Mouse (Mus musculus) lung, postnatal 0 days (tissue): Measurements from ENCODE around the gene Plcb1. TPM values are rescaled to one million over a fixed set of nuclear protein-coding genes. Genes with fewer than 3 reads are reported as not detected.

Experiments used
- ATAC-seq: fragments of 200-750 bp; cut with Nextera tagmentation; 2 replicates; pipeline ENCODE4 v1.8.0; 2017; ENCODE audit warnings: moderate library complexity
- DNase-seq: peaks from one replicate; pipeline ENCODE4 v3.0.0-alpha.2; 2016; ENCODE audit warnings: low spot score
- H3K27ac ChIP-seq: fragments of 300-500 bp; sonication (generic); 2 replicates; pipeline ENCODE4 v1.5.1; 2014; ENCODE audit warnings: antibody characterized with exemption, mild to moderate bottlenecking, low read length, mixed read lengths
- H3K27me3 ChIP-seq: fragments of 300-500 bp; sonication (generic); replicated peaks from 2 replicates; pipeline ENCODE4 v1.6.1; 2014; ENCODE audit warnings: low read length, mixed read lengths; ENCODE audit not compliant: insufficient read depth
- H3K36me3 ChIP-seq: fragments of 300-500 bp; sonication (generic); 2 replicates; pipeline ENCODE4 v1.6.1; 2014; ENCODE audit warnings: low read length, mixed read lengths; ENCODE audit not compliant: insufficient read depth
- H3K4me1 ChIP-seq: fragments of 300-500 bp; sonication (generic); 2 replicates; pipeline ENCODE4 v1.6.1; 2014; ENCODE audit warnings: antibody characterized with exemption, low read depth, low read length, mixed read lengths; ENCODE audit not compliant: insufficient read depth
- H3K4me2 ChIP-seq: fragments of 300-500 bp; sonication (generic); replicated peaks from 2 replicates; pipeline ENCODE4 v1.6.1; 2014; ENCODE audit warnings: low read depth, mild to moderate bottlenecking, low read length, moderate library complexity, mixed read lengths
- H3K4me3 ChIP-seq: fragments of 300-500 bp; sonication (generic); 2 replicates; pipeline ENCODE4 v1.5.1; 2014; ENCODE audit warnings: low read depth, low read length
- H3K9ac ChIP-seq: fragments of 300-500 bp; sonication (generic); replicated peaks from 2 replicates; pipeline ENCODE4 v1.6.1; 2014; ENCODE audit warnings: low read depth, mild to moderate bottlenecking
- H3K9me3 ChIP-seq: fragments of 300-500 bp; sonication (generic); 2 replicates; pipeline ENCODE4 v1.6.1; 2016; ENCODE audit warnings: low read length, mixed read lengths
- CTCF ChIP-seq: IDR thresholded peaks from 2 replicates; pipeline ENCODE4 v1.5.1; 2016; ENCODE audit warnings: antibody characterized with exemption, mild to moderate bottlenecking
- EP300 ChIP-seq: IDR thresholded peaks from 2 replicates; pipeline ENCODE4 v1.6.1; 2016; ENCODE audit warnings: antibody characterized with exemption, mild to moderate bottlenecking, control low read depth
- WGBS: fragments of 180-500 bp; shearing (Covaris S2); extraction: QIAGEN DNeasy Blood & Tissue Kit; methylation state at CpG from one replicate; pipeline ENCODE4 v1.1.7; 2014; 5-methylcytosine and 5-hydroxymethylcytosine counted together
- polyA plus RNA-seq: library from polyadenylated mRNA; unstranded; fragments of >200 nt; fragmentation: Nextera tagmentation; extraction: Ambion mirVana; gene quantifications from 2 replicates; pipeline ENCODE4 v1.2.1, GENCODE M21; 2015

Plcb1 gene
- polyA plus RNA-seq, 1 experiment from 2014 or later: 8.7 TPM

- Histone ChIP-seq H3K9me3 (no peaks in the 10 kb centered on the region), H3K4me3 (no peak overlapping the region), H3K4me1 (no peaks in the 10 kb centered on the region; the same call in 1 of the 2 replicates), H3K9ac (no peak overlapping the region), H3K36me3 (no peaks in the 10 kb centered on the region), H3K27ac (no peak overlapping the region), H3K27me3 (no peaks in the 10 kb centered on the region), H3K4me2 (no peak overlapping the region)
- TF ChIP-seq CTCF (no peak), EP300 (no peak)
- DNase-seq (no peak), ATAC-seq (no peak)
- whole genome bisulfite sequencing: 61% methylated on average over 7 of the region's 7 CpGs
Measured at GRCm38 (mm10) chr2:135152289-135152688, 366.4 kb downstream of the Plcb1 start.

- Histone ChIP-seq H3K9ac (no peak overlapping the region), H3K27me3 (no peaks in the 10 kb centered on the region), H3K9me3 (no peaks in the 10 kb centered on the region), H3K4me3 (no peak overlapping the region), H3K27ac (no peak overlapping the region), H3K4me1 (no peaks in the 10 kb centered on the region; the same call in 1 of the 2 replicates), H3K4me2 (no peak overlapping the region), H3K36me3 (no peaks in the 10 kb centered on the region)
- no peak for TF ChIP-seq EP300
- no peak for TF ChIP-seq CTCF
- WGBS: 72% methylated on average over 4 of the region's 4 CpGs
- ATAC-seq (no peak), DNase-seq (no peak)
Measured at GRCm38 (mm10) chr2:135153248-135153647, 367.4 kb downstream of the Plcb1 start.

- WGBS: 78% methylated on average over 7 of the region's 7 CpGs
- DNase-seq: no peak
- no peak overlapping the region for H3K4me3 ChIP-seq
Measured at GRCm38 (mm10) chr2:135156055-135156454, 370.2 kb downstream of the Plcb1 start.

GRCm38 (mm10) chr2:135157961-135158360 lies 372.1 kb downstream of the Plcb1 start:
- WGBS: 100% methylated on average over 2 of the region's 2 CpGs

More at GRCm38 (mm10) chr2:135156055-135156454, 370.2 kb downstream of the Plcb1 start:
- Histone ChIP-seq H3K27me3 (no peaks in the 10 kb centered on the region), H3K4me1 (no peaks in the 10 kb centered on the region; the same call in 1 of the 2 replicates), H3K9me3 (no peaks in the 10 kb centered on the region), H3K27ac (no peak overlapping the region), H3K4me2 (no peak overlapping the region), H3K9ac (no peak overlapping the region), H3K36me3 (no peaks in the 10 kb centered on the region)
- TF ChIP-seq CTCF (no peak), EP300 (no peak)
- no peak for ATAC-seq

GRCm38 (mm10) chr2:135161673-135162072 lies 375.8 kb downstream of the Plcb1 start:
- H3K36me3 ChIP-seq: no peaks in the 10 kb centered on the region
- H3K4me3 ChIP-seq: no peak overlapping the region
- H3K9ac ChIP-seq: no peak overlapping the region
- whole genome bisulfite sequencing: 83% methylated on average over 4 of the region's 4 CpGs
- ATAC-seq (no peak), DNase-seq (no peak)
- no peak for TF ChIP-seq EP300
- TF ChIP-seq CTCF: no peak
- no peaks in the 10 kb centered on the region for H3K27me3 ChIP-seq
- no peaks in the 10 kb centered on the region for H3K4me1 ChIP-seq
- no peak overlapping the region for H3K27ac ChIP-seq
- no peaks in the 10 kb centered on the region for H3K9me3 ChIP-seq
- H3K4me2 ChIP-seq: no peak overlapping the region

More at GRCm38 (mm10) chr2:135157961-135158360, 372.1 kb downstream of the Plcb1 start:
- no peaks in the 10 kb centered on the region for H3K27me3 ChIP-seq
- TF ChIP-seq CTCF: no peak
- H3K4me2 ChIP-seq: no peak overlapping the region
- no peak overlapping the region for H3K27ac ChIP-seq
- H3K4me3 ChIP-seq: no peak overlapping the region
- no peaks in the 10 kb centered on the region; the same call in 1 of the 2 replicates for H3K4me1 ChIP-seq
- ATAC-seq (no peak), DNase-seq (no peak)
- H3K9me3 ChIP-seq: no peaks in the 10 kb centered on the region
- no peak overlapping the region for H3K9ac ChIP-seq
- H3K36me3 ChIP-seq: no peaks in the 10 kb centered on the region

- 41% methylated on average over 3 of the region's 3 CpGs for WGBS
- Histone ChIP-seq H3K4me1 (no peaks in the 10 kb centered on the region), H3K9me3 (no peaks in the 10 kb centered on the region), H3K4me2 (no peak overlapping the region), H3K9ac (no peak overlapping the region), H3K27ac (no peak overlapping the region), H3K4me3 (no peak overlapping the region), H3K27me3 (no peaks in the 10 kb centered on the region), H3K36me3 (no peaks in the 10 kb centered on the region)
- ATAC-seq (no peak), DNase-seq (no peak)
- TF ChIP-seq CTCF (no peak), EP300 (no peak)
Measured at GRCm38 (mm10) chr2:135165512-135165911, 379.6 kb downstream of the Plcb1 start.

GRCm38 (mm10) chr2:135175544-135175943 lies 389.7 kb downstream of the Plcb1 start:
- no peak overlapping the region for H3K27ac ChIP-seq
- H3K4me1 ChIP-seq: no peaks in the 10 kb centered on the region
- no peak overlapping the region for H3K4me3 ChIP-seq
- peak; percentile 89 for ATAC-seq
- H3K36me3 ChIP-seq: no peaks in the 10 kb centered on the region
- peak; percentile 84 for TF ChIP-seq EP300
- no peak for TF ChIP-seq CTCF
- no peak overlapping the region for H3K4me2 ChIP-seq
- 64% methylated on average over 4 of the region's 4 CpGs for WGBS
- H3K9ac ChIP-seq: no peak overlapping the region
- no peaks in the 10 kb centered on the region for H3K9me3 ChIP-seq
- peak; percentile 43 for DNase-seq
- no peaks in the 10 kb centered on the region for H3K27me3 ChIP-seq
